Mouse (Mus musculus) C3H10T1/2 (cell line): ENCODE measurements around the gene Ndst2. TPM values are rescaled to one million over a fixed set of nuclear protein-coding genes. Genes with fewer than 3 reads are reported as not detected.

Experiments
- polyA plus RNA-seq, 2 experiments: library from polyadenylated mRNA; unstranded; fragments of >200 nt; fragmentation: generic; extraction: Trizol; gene quantifications; one replicate each; pipeline ENCODE4 v1.2.1; 2012; ENCODE audit warnings: missing spikeins in 2 of 2

Gene Ndst2
- 10 to 100 TPM; 12.6 to 24.0 TPM for polyA plus RNA-seq

GRCm38 (mm10) chr14:20733952-20734774 lies at the start of gene Ndst2:
Gene Ndst2 (minus strand): TSS chr14:20734562.

GRCm38 (mm10) chr14:20707201-20708190 lies 26.9 kb downstream of the Ndst2 start, which contains the start of gene Zswim8:
Gene Zswim8 (plus strand): TSS chr14:20707552.

GRCm38 (mm10) chr14:20702741-20703381 lies 31.5 kb downstream of the Ndst2 start, which contains the start of gene Chchd1:
Gene Chchd1 (plus strand): TSS chr14:20703006.

GRCm38 (mm10) chr14:20694884-20695760 lies 39.2 kb downstream of the Ndst2 start, which contains the start of gene Fut11:
Gene Fut11 (plus strand): TSS chr14:20694968.

GRCm38 (mm10) chr14:20674064-20674833 lies 60.1 kb downstream of the Ndst2 start, which contains the start of gene Sec24c:
Gene Sec24c (plus strand): TSS chr14:20674308.

Other genes starting within 250 kb of the Ndst2 start
- gene Mss51, start 237.7 kb downstream of the Ndst2 start, polyA plus RNA-seq, result under 1 TPM in 1 of 2 experiments, not detected in 1; 0.26 TPM
- 10 to 100 TPM in 1 of 2 experiments, 1 to 10 TPM in 1; 2.9 to 17.3 TPM for gene Ppp3cb, start 188.0 kb downstream of the Ndst2 start, polyA plus RNA-seq
- 1 to 10 TPM in 1 of 2 experiments, under 1 TPM in 1; 0.39 to 4.7 TPM for gene Usp54, start 93.5 kb downstream of the Ndst2 start, polyA plus RNA-seq
- gene Myoz1, start 78.0 kb downstream of the Ndst2 start, polyA plus RNA-seq, result under 1 TPM; 0.07 to 0.22 TPM
- gene Synpo2l, start 66.2 kb downstream of the Ndst2 start, polyA plus RNA-seq, result under 1 TPM; 0.05 to 0.26 TPM
- 10 to 100 TPM; 12.6 to 57.0 TPM for gene Sec24c, start 60.3 kb downstream of the Ndst2 start, polyA plus RNA-seq
- gene Fut11, start 39.6 kb downstream of the Ndst2 start, polyA plus RNA-seq, result 1 to 10 TPM; 1.3 to 5.5 TPM
- gene Chchd1, start 31.6 kb downstream of the Ndst2 start, polyA plus RNA-seq, result 100 to 1,000 TPM in 1 of 2 experiments, 10 to 100 TPM in 1; 95.4 to 107 TPM
- gene Zswim8, start 27.0 kb downstream of the Ndst2 start, polyA plus RNA-seq, result 10 to 100 TPM; 45.1 to 90.8 TPM
- gene Camk2g, start 59.5 kb upstream of the Ndst2 start, polyA plus RNA-seq, result 10 to 100 TPM in 1 of 2 experiments, 1 to 10 TPM in 1; 8.7 to 52.0 TPM
- 10 to 100 TPM in 1 of 2 experiments, 1 to 10 TPM in 1; 1.1 to 15.2 TPM for gene Plau, start 102.1 kb upstream of the Ndst2 start, polyA plus RNA-seq
- gene Vcl, start 194.8 kb upstream of the Ndst2 start, polyA plus RNA-seq, result 10 to 100 TPM in 1 of 2 experiments, 1 to 10 TPM in 1; 3.7 to 84.4 TPM